Mouse (Mus musculus): Measurements from ENCODE around the gene Cpm. TPM values are rescaled to one million over a fixed set of nuclear protein-coding genes. Genes with fewer than 3 reads are reported as not detected.
"Not testable (repeated sequence)": the region's sequence is repeated elsewhere in the genome, so short reads cannot be mapped to it uniquely, and the experiment has no call there.

Gene Cpm
- polyA plus RNA-seq, 1 experiment from 2014 or later, result 47.7 TPM

DNA sequence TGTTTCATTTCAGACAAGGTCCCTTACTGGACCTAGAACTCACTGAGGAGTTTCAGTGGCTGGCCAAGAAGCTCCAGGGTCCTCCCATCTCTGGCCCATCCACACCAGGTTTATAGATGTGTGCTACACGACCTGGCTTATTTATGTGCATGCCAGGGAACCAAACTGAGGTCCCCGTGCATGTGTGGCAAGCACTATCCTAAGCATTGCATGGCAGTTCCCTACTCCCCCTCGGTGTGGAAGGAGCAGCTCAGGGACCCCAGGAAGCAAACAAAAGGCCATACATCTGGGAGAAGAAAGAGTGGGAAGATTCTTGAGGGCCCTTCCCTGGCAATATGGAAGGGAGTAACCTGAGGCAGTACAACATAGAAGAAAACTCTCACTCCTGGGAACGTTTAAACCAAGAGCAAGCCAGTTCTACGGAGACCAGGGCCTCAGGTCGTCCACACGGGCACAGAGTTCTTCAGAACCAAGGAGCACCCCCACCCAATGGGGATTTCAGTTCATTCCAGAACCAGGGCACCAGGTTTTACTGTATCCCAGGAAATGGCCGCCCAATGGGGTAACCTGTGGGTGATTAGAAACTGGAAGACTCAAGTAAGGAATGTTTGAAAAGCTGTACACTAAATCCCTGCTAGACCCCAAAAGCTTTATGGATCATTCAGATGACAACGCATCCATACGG, 30.9 kb upstream of the Cpm start:
- 87% methylated on average over 10 of the region's 10 CpGs for WGBS
- ATAC-seq, result no peak
- no peaks in the 10 kb centered on the region for H3K9me3 ChIP-seq (ENCODE audit: control insufficient read depth, low read length)
- H3K9ac ChIP-seq (ENCODE audit: low read depth, low read length), result no peak overlapping the region
- no peak overlapping the region for H3K27ac ChIP-seq (ENCODE audit: low read length)
- no peak overlapping the region for H3K4me2 ChIP-seq (ENCODE audit: low read depth, low read length)
- H3K27me3 ChIP-seq (replicated peaks; ENCODE audit: control insufficient read depth, insufficient read depth, low read length), result no peaks in the 10 kb centered on the region
- H3K4me3 ChIP-seq (ENCODE audit: low read length), result no peak overlapping the region
- no peaks in the 10 kb centered on the region for H3K4me1 ChIP-seq (ENCODE audit: control insufficient read depth, insufficient read depth, low read length)
- no peaks in the 10 kb centered on the region for H3K36me3 ChIP-seq (ENCODE audit: control insufficient read depth, insufficient read depth, low read length)

DNA sequence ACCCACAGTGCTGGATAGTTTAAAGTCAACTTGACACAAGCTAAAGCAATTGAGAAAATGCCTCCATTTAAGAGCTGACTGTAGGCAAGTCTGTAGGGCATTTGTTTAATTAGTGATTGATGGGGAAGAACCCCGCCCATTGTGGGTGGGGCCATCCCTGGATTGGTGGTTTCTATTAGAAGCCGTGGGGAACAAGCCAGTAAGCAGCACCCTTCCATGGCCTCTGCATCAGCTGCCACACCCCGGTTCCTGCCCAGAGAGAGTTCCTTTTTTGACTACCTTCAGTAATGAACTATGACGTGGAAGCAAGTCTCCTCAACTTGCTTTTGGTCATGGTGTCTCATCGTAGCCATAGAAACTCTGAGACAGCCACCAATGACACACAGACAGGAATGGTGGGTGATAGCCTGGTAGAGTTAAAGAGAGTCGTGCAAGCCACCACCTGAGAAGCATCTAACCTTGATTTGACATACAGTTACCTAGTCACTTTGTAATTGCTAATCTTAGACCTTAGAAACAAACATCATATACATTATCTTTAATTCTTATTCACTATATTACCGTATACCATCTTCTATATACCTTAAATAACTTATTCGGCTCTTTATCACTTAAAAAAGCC, 30.2 kb upstream of the Cpm start:
- H3K4me2 ChIP-seq (ENCODE audit: low read depth, low read length); ATAC-seq; H3K27me3 ChIP-seq (replicated peaks; ENCODE audit: control insufficient read depth, insufficient read depth, low read length); H3K27ac ChIP-seq (ENCODE audit: low read length); H3K4me3 ChIP-seq (ENCODE audit: low read length); H3K9ac ChIP-seq (ENCODE audit: low read depth, low read length); H3K36me3 ChIP-seq (ENCODE audit: control insufficient read depth, insufficient read depth, low read length); H3K4me1 ChIP-seq (ENCODE audit: control insufficient read depth, insufficient read depth, low read length); H3K9me3 ChIP-seq (ENCODE audit: control insufficient read depth, low read length): not testable (repeated sequence)
- 88% methylated on average over 8 of the region's 8 CpGs for WGBS

DNA sequence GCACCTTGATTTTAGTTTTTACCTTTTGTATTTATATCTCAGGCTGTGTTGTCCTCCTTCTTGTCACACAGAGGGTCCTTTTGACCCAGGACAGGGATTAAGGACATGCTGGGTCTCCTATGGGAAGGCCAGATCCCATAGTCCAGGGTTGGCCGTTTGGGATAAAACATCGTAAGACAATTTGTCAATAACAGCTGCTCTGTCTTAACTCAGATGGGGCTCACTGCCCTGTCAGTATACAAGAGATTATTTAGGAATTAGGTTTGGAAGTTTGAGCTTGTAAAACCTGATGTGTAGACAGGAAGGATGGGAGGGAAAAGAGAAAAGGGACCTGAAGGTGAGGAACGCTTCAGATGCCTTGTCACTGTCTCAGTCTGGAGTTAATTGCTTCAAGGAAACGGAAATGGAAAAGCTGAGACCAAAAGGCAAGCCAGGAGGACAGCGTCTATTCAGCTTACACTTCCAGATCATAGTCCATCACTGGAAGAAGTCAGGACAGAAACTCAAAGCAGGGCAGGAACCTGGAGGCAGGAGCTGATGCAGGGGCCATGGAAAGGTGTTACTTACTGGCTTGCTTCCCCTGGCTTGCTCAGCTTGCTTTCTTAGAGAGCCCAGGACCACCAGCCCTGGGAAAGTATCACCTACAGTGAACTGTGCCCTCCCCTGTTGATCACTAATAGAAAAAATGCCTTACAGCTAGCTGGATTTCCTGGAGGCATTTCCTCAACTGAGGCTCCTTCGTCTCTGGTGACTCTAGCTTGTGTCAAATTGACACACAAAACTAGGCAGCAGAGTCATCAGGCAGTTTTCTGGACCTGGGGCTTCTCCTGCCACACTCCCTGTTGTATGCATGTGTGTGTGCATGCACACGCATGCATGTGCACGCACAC, 27.9 kb upstream of the Cpm start:
- Histone ChIP-seq H3K27ac (ENCODE audit: low read length) (no peak overlapping the region), H3K27me3 (replicated peaks; ENCODE audit: control insufficient read depth, insufficient read depth, low read length) (no peaks in the 10 kb centered on the region), H3K4me3 (ENCODE audit: low read length) (no peak overlapping the region), H3K4me2 (ENCODE audit: low read depth, low read length) (no peak overlapping the region), H3K9me3 (ENCODE audit: control insufficient read depth, low read length) (no peaks in the 10 kb centered on the region), H3K36me3 (ENCODE audit: control insufficient read depth, insufficient read depth, low read length) (no peaks in the 10 kb centered on the region), H3K9ac (ENCODE audit: low read depth, low read length) (no peak overlapping the region), H3K4me1 (ENCODE audit: control insufficient read depth, insufficient read depth, low read length) (no peaks in the 10 kb centered on the region)
- WGBS, result 53% methylated on average over 8 of the region's 8 CpGs
- ATAC-seq, result no peak

DNA sequence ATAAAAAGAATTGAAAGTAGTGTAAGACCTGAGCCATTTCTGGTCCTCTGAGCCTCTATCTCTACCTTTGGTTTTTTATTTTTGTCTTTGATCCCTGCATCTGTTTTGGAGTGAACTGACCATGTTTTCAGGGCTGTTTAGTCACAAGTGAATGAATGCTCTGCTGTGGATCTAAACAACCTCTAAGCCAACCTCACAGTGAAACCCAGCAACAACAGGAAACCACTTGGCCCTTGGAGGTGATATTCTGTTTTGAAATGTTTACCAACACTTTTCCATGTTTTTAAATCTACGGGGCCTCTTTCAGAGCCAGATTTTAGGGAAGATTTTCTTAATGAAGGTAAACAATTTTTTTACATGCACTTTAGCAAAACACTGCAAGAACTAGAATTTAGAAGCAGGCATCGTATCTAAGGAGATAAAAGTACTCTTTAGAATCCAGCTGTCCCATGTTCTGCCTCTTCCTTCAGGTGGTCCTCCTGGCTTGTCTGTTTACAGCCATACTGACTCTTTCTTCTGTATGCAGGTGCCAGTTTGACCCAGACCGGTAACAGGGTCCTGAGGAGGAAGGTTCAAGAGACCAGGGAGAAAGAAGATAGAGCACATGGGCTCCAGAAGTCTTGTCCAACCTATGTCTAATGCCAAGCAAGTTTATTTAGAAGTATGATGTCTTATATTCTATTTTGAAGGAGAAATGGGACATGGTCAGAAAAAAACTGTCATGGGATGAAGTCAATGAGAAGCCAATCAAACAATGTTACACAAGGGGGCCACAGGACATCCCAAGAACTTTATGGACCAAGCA, 26.8 kb upstream of the Cpm start:
- ATAC-seq, result no peak
- Histone ChIP-seq H3K4me1 (ENCODE audit: control insufficient read depth, insufficient read depth, low read length) (no peaks in the 10 kb centered on the region), H3K27me3 (replicated peaks; ENCODE audit: control insufficient read depth, insufficient read depth, low read length) (no peaks in the 10 kb centered on the region), H3K36me3 (ENCODE audit: control insufficient read depth, insufficient read depth, low read length) (no peaks in the 10 kb centered on the region), H3K4me2 (ENCODE audit: low read depth, low read length) (no peak overlapping the region), H3K27ac (ENCODE audit: low read length) (no peak overlapping the region), H3K9me3 (ENCODE audit: control insufficient read depth, low read length) (no peaks in the 10 kb centered on the region), H3K9ac (ENCODE audit: low read depth, low read length) (no peak overlapping the region), H3K4me3 (ENCODE audit: low read length) (no peak overlapping the region)
- 87% methylated on average over 3 of the region's 3 CpGs for WGBS

DNA sequence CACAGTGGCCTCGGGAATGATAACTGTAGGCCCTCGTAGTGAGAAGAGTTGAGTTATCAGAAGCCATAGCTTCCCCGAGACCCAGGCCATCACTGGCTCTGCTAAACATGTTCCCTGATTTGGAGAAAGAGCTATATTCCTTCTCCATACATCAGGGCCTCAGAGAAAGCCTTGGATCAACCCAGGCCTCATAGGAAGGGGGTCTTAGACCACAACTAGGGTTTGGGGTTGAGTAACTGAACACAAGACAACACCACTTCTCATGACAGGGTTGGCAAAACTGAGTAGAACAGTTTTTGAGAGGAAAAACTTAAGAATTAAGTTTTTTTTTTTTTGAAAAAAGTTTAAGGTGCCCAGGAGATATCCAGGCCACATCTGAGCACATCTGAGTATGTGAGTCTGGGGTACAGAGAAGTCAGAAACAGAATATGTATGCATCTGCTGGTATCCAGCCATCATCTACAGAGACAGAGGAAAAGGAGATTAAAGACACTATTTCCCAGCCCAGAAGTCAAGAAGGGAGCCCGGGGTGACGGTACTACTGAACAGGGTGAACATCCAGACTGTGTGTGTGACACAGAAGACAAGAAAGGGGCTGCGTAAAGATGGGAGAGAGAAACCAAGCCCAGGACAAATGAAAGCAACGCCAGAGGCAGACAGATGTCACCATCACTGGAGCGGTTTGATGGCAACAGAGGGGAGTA, 26.0 kb upstream of the Cpm start:
- Histone ChIP-seq H3K27ac (ENCODE audit: low read length) (no peak overlapping the region), H3K36me3 (ENCODE audit: control insufficient read depth, insufficient read depth, low read length) (no peaks in the 10 kb centered on the region), H3K4me2 (ENCODE audit: low read depth, low read length) (no peak overlapping the region), H3K27me3 (replicated peaks; ENCODE audit: control insufficient read depth, insufficient read depth, low read length) (no peaks in the 10 kb centered on the region), H3K4me1 (ENCODE audit: control insufficient read depth, insufficient read depth, low read length) (no peaks in the 10 kb centered on the region), H3K9me3 (ENCODE audit: control insufficient read depth, low read length) (no peaks in the 10 kb centered on the region), H3K4me3 (ENCODE audit: low read length) (no peak overlapping the region), H3K9ac (ENCODE audit: low read depth, low read length) (no peak overlapping the region)
- ATAC-seq, result no peak
- WGBS, result 85% methylated on average over 8 of the region's 8 CpGs

DNA sequence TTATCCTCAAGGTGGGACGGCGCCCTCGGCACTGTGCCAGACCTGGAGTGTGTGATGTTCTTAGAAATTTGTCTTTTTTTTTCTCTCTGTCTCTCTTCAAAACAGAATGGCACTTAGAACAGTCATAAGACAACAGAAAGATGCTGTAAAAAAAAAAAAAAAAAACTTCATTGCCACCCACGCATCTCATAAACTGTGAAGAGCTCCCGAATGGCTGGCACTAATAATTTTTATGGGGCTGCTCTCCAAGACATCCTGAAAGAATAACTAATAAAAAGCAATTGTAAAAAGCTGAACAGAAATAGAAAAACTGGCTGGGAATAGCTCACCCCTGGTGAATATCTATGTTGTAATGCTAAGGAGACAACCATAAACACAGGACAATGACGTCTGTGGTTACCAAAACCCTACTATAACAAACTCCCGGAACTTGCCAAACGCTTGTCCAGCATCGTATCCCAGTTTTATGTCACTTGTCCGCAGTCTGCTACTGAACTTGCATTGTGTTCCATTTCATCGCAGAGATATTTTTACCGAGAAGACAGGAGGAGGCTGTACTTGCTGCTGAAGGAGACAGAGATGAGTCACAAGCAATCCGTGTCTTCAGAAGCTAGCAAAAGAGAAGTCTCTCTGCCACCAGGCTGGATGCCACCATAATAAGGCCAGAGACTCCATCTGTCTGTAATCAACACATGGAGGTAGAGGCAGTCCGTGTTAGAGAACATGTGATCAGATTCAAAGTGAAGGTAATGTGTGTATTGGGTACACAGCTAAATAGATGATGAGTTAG, 25.3 kb upstream of the Cpm start:
- Histone ChIP-seq H3K4me2 (ENCODE audit: low read depth, low read length) (no peak overlapping the region), H3K4me3 (ENCODE audit: low read length) (no peak overlapping the region), H3K9me3 (ENCODE audit: control insufficient read depth, low read length) (no peaks in the 10 kb centered on the region), H3K27me3 (replicated peaks; ENCODE audit: control insufficient read depth, insufficient read depth, low read length) (no peaks in the 10 kb centered on the region), H3K4me1 (ENCODE audit: control insufficient read depth, insufficient read depth, low read length) (no peaks in the 10 kb centered on the region), H3K36me3 (ENCODE audit: control insufficient read depth, insufficient read depth, low read length) (no peaks in the 10 kb centered on the region), H3K9ac (ENCODE audit: low read depth, low read length) (no peak overlapping the region), H3K27ac (ENCODE audit: low read length) (no peak overlapping the region)
- 80% methylated on average over 14 of the region's 14 CpGs for WGBS
- ATAC-seq, result no peak

DNA sequence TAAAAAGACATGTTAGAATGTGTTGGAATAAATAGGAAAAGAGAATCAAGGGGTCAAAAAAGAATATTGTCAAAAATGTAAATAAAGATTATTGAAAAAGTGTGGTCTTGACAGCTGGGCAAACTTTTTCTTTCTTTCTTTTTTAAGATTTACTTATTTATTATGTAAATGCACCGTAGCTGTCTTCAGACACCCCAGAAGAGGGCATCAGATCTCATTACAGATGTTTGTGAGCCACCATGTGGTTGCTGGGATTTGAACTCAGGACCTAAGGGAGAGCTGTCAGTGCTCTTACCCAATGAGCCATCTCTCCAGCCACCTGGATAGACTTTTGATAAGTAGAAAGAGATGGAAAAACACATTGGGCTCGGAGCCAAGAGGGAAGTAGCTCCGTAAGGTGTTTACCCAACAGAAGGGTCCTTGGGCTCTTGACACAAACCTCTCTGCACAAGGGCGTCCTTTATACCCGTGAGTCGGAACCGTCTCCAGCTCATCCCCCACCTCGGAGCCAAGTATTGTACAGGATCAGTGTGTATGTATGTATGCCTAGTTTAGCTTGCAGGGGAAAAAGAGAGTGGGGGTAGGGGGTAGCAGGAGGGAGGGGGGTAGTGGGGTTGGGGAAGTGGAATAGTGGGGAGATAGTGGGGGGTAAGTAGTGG, 24.5 kb upstream of the Cpm start:
- ATAC-seq, result no peak
- Histone ChIP-seq H3K36me3 (ENCODE audit: control insufficient read depth, insufficient read depth, low read length) (no peaks in the 10 kb centered on the region), H3K4me1 (ENCODE audit: control insufficient read depth, insufficient read depth, low read length) (no peaks in the 10 kb centered on the region), H3K9me3 (ENCODE audit: control insufficient read depth, low read length) (no peaks in the 10 kb centered on the region), H3K27ac (ENCODE audit: low read length) (no peak overlapping the region), H3K27me3 (replicated peaks; ENCODE audit: control insufficient read depth, insufficient read depth, low read length) (no peaks in the 10 kb centered on the region), H3K4me2 (ENCODE audit: low read depth, low read length) (no peak overlapping the region), H3K4me3 (ENCODE audit: low read length) (no peak overlapping the region), H3K9ac (ENCODE audit: low read depth, low read length) (no peak overlapping the region)
- WGBS, result 84% methylated on average over 8 of the region's 8 CpGs
